Mouse (Mus musculus) adipocyte (in vitro differentiated cells): ENCODE results near the gene Pxt1.

Experiments used
- DNase-seq: peaks from one replicate; pipeline ENCODE4 v3.0.0-alpha.2; 2016; ENCODE audit warnings: low spot score

Pxt1 gene

DNA sequence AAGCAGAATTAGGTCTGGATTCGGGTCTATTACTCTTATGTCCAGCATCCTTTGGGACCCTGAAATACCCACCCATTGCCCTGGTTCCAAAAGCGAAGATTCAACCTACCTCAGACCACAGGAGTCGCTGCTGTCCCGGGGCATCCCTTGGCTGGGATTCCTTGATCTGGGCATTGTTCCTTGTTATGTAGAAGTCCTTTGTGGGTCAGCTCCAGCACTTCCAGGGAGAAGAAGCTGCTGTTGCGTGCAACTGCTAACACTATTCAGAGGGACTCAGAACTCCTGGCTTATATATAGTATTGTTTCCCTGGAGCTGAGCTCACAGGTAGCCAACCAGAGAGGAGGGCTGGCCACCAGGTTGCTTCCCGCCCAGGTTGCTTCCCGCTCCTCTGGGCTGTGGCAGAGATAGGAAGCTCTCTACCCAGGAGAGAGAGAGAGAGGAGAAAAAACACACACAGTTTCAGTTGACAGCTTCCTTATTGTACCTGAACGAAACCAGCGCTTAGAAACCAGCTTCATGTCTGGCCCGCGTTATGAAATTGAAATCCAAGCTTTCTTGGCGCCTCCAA is 28.5 kb downstream of the Pxt1 start, which contains the start of gene 4930539E08Rik:
TSS of gene 4930539E08Rik (minus strand) at position 265 of the 569 bp plus-strand sequence.
- no peak for DNase-seq

DNA sequence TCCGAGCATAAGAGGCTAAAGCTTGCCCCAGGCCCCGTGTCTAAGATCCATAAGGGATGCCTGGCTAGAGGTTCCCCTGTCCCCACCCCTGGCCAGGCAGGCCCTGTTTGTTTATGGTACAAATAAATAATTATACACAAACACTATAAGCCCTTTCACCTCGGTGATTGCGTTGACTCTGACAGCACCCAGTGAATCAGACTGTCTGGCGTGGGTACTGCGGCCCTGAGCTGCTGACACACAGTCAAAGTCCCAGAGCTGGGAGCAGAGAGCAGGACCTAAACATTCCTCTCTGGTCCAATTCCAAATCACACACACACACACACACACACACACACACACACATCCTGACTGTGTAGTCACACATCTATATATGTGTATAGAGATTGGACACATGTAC is 29.7 kb downstream of the Pxt1 start:
- DNase-seq: peak; percentile 53

DNA sequence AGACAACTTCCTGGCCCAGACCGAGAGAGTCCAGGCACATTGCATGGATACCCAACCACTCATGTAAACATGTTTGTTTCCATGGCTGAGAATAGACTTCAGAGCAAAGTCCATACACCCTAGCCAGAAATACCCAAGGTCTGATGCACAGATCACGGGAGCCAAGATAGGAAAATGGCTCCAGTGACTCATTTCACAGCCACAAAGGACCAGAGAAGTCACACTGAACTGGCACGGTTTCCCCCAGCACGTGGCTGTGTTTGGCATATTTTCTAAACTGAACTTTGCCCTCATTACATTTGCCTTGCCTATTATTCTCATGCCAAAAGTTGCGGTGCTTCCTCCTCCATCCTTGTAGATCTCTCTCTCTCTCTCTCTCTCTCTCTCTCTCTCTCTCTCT is 30.4 kb downstream of the Pxt1 start:
- DNase-seq: peak; percentile 97

DNA sequence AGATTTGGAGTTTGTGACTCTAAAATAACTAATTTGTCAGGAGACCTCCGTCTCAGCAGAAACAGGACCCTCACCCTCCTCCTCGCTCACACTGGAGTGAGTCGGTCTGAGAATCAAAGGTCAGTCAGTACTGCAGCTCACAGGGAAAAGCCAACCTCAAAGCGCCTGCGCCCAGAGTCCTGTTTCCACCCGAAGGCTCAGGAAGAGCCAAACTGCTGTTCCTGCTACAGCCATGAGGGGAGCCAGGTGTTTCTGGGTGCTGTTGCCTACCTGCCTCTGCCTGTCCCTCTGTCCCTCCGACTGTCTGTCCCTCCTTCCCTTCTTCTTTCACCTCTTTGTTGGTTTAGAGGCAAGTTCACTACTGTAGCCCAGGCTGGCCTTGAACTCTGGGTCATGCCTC is 33.5 kb downstream of the Pxt1 start:
- DNase-seq: no peak

DNA sequence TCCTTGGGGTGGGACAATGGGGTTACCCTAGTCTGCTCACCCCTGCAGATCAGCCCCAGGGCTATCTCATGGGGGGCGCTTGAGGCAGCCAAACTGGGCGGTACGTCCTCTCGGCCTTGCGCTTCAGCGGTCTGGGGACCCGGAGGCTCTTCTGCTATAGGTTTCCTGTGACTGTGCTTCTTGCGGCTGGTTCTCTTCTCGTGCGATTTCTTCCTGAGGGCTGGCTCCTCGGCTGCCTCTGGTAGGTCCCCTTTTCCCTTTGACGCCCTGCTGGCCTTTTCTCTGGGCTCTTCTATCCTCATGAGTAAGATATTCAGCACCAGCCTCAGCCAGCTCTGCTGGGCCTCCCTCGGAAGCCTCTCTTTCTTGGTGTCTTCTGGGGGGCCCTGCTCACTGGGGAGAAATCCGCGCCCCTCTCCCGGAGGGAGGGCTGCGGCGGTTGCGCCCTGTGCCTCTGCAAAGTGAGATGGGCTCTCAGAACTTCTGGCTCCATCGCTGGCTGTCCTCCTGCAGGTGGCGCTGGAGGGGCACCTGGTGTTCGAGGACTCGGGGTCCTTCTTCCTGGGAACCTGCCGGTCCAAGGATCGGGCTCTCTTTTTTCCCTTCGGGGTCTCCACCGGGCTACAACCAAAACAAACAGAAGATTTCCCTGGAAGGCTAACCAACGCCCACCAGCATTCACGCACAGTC is 34.2 kb downstream of the Pxt1 start:
- DNase-seq: no peak

DNA sequence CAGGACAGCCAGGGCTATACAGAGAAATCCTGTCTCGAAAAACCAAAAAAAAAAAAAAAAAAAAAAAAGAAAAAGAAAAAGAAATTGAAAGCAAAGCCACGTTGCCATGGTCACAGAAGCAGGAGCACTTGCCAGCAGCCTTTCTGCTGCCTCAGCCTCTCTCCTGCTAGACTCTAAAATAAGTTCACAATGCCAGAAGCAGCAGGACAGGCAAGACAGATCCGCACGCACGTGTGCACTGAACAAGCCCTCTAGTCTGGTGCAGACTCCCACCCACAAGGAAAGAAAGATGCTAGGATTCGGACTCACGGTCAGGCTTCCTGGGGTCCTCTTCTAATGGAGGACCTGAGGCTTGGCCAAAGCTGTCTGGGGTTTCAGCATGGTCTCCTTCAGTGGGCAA is 35.7 kb downstream of the Pxt1 start:
- peak; percentile 52 for DNase-seq

DNA sequence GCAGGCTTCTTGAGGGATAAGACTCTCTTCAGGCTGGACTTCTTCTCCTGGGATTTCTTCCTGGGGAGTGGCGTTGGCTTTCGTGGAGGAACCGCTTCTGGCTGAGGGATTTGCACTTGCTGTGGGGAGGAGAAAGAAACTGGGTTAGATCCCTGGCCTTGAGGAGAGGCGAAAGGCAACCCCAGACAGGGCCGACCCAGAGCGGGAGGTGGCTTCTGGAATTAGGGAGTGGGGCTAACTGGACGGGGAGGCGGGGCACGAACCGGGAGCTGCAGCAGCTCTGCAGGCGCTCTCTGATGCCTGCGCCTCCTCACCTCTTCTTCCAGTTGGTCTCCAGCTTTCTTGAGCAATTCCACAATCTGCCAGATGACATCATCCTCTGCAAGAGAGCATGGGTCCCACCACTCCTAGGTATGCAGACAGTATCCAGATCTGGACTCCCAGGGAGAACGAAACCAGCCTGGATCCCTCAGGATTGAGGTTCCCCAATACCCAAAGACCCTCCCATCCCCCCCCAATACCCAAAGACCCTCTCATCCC is 38.2 kb downstream of the Pxt1 start:
- no peak for DNase-seq

DNA sequence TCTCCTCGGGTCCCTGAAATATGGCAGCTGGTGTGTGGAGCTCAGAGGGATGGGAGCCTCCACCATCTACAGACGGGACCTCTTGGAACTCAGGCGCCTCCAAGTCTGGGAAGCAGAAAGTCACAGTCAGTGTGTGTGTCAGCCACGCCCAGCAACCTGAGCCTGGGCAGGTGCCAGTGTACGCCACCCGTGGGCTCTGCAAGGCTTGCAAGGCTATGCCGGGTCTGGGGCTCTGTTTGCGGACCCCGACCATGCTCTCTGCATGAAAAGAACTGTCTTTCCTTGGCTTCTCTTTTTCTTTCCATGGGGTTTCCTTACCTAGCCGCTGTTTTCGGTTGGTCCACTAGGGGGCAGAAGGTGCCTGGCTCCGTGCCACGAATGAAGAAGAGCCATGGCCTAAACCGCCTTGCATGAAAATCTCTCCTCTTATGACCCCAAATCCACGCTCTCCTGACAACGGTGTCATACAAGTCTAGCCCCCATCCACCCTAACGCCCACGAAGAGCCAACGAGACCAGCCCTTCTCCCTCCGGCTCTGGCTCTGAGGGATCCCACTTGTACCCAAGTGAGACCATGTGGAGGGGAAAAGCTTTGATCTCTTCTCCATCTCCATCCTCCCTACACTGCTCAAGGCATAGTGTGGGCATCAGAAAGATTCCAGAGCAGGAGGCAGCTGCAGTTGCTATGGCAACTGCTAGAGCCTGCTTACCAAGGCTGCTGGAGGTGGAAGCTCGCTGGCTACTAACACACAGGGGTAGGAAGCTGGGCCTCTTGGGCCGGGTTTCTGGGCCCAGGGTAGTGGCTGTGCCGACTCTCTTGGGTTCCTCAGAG is 38.9 kb downstream of the Pxt1 start:
- peak; percentile 65 for DNase-seq

DNA sequence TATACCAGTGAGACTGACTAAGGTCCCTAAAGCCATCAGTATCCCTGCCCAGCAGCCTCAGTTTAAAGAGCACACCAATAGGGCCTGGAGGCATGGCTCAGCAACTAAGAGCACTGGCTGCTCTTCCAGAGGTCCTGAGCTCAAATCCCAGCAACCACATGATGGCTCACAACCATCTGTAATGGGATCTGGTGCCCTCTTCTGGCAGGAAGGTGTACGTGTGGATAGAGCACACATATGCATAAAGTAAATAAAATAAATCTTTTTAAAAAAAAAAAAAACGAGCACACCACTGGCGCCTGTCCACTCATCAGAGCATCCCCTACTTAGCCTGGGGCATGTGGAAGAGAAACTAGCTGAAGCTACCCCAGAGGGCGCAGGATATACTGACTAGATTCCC is 42.1 kb downstream of the Pxt1 start:
- no peak for DNase-seq

DNA sequence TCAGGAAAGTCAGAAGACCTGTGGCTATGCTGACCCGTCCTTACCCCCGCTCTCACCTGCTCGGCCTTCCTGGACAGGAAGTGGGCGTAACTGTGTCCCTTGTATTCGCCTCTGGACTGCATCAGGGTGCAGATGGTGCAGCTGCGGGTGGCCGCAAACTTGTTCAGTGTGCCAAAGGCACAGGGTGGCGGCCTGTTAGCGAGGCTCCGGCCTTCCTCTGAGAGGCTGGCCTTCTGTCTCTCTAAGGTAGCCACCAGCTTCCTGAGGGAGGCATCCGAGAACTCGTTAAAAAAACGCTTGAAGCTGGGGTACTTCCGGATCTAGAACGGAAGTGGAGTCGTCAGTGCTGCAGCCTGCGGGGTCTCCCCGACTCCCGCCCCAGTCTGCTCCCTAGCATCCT is 44.2 kb downstream of the Pxt1 start:
- DNase-seq: no peak

DNA sequence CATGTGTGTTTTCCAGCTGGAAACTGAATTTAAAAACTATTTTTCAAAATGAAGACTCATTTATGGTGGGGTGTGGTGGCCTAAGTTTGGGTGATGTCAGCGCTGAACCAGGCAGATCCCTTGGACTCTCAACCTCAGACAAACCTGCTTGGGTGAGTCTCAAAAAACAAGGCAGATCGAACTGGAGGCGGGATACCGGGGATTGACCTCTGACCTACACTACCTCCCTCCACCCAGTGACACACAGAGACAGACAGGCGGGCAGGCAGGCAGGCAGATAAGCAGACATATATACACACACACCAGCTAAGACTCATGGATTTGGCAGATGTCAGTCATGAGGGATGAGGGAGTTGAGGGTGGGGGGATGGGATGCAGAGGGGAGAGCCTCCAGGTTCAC is 45.4 kb downstream of the Pxt1 start:
- DNase-seq: no peak

DNA sequence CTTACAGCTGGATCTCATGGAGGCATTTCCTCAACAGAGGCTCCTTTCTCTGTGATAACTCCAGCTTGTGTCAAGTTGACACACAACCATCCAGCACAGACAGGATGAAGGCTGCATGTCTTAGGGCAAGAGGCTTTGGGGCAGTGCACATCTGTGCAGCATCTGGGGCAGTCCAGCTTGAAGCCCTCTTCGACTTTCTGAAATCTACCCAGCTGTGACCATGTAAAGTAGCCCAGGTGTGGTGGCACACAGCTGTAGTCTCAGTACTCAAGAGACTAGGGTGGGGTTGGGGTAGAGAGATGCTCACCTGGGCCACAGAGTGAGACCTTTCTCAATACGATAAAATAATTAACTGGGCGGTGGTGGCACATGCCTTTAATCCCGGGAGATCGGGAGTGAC is 45.8 kb downstream of the Pxt1 start:
- DNase-seq: no peak

DNA sequence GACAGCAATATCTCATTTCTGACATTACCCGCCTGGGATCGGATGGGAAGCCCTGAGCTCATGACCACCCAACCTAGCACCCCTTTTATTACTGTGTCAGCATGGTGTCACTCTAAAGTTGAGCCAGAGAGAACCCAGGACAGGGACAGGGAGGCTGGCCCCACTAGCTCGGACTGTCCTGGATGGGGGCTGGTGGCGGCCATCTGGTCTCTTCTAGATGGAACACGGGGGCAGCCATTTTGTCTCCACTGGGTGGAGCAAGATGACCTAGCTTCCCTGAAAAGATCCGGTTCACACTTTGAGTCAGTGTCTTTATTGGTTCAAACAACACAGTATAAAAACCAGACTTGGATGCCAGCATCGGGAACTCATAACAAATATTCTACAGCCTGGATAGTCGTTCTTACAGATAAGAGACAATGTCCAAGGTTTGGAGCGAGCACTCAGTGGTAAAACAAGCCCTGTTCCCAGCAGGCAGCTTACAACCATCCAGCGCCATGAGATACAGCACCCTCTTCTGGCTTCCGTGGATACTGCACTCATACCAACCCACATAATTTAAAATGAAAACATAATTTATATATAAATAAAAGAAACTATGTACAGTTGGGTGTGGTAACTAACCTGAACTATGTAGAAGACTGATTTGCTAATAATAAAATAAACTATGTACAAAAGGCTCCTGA is 47.4 kb downstream of the Pxt1 start:
- no peak for DNase-seq

DNA sequence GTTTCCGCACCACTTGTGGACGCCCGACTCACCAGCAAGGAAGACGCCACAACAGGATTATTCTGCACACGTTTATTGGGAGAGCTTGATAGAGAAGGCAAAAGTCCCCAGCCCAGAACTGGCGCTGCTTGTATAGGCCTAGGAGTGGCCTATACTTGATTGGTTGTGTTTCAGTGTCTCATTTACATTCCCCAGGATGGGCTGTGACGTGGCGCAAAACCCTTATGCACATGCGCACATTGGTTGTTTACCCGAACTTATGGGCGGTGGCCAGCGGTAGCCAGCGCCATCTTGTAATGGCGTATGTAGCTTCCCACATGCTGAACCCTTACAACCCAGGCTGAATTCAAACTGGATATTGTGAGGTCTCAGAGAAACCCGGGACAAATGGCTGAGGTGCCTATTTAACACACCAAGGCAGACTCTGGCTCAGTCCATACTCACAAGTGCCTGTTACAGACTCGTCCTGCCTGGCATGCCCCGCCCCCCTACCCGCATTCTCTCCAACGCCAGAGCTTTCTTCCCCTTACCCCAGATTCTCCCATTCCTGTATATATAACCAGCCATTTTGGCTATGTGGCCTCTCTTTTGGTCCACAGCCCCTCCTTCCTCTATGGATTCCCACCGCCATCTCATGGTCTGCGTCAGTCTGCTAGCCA is 48.3 kb downstream of the Pxt1 start:
- no peak for DNase-seq

DNA sequence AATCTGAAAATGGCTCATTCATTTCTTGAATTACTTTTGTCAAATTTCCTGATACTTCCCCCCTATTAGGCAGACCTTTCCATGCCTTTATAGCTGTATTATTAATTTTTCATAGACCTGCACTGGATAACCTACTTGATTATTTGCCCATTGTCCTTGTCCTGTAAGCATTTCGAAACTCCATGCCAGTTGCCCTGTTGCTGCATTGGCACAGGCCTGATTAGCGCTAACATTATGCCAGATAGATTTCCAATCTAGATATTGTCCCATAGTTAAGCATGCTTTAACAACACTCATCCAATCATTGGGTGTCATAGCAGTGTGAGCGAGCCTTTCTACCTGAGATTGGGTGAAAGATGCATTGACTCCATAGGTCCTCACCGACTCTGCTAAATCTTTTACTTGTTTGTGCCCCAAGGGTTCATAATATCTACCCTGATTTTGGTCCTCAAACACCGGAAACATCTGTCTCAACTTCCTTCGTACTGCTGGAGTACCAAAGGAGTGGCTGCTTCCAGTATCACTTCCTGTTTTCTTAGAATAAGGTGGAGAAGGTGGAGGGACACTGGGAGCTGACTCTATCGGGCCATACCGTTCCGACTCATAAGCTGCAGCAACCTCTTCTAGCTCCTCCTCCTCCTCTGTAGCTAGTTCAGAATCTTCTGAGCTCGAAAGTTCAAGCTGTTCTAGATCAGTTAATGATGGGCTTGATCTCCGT is 49.4 kb downstream of the Pxt1 start:
- DNase-seq: no peak

DNA sequence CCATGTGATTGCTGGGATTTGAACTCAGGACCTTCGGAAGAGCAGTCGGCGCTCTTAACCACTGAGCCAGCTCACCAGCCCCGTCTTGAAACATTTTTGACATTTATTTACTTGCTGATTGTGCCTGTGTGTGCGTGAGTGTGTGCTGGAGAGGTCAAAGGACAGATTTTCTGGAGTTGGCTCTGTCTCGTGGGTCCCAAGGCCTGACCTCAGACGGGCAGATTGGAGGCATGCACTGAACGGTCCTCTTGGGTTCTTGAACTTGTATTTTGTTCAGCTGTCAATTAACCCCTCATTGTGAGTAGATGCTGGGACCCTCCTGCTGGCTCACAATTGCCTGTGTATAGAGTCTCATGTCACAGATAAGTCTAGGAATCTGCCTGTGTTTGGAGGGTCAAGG is 57.4 kb downstream of the Pxt1 start:
- no peak for DNase-seq

DNA sequence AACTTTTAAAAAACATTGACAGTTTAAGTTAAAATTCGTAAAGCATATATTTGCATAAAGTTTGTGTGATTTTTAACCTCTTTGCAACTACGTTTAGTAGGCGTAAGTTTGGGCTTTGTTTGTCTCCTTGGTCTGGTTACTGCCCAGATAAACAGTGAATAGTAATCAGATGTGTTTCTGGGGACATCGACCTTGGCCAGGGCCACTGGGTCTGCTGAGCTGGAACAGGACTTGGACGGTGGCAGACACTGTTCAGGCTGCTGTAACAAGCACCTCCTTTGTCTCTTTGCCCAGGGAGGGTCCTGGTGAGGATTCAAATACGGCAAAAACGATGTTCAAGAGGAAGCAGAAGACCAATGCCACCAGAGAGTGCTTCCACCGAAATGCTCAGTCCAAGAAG is 58.4 kb downstream of the Pxt1 start:
- DNase-seq: no peak
